Mouse (Mus musculus): ENCODE data around the gene Acvr1b. TPM values are rescaled to one million over a fixed set of nuclear protein-coding genes. Genes with fewer than 3 reads are reported as not detected.

Gene Acvr1b
- polyA plus RNA-seq, 2 experiments from 2014 or later: 4.0 to 5.4 TPM

GRCm38 (mm10) chr15:101176284-101176680, 2.4 kb downstream of the Acvr1b start:
- ATAC-seq: no peak

GRCm38 (mm10) chr15:101176795-101177691, 3.2 kb downstream of the Acvr1b start:
- ATAC-seq: no peak

- peak; percentile 91 for ATAC-seq
Measured at GRCm38 (mm10) chr15:101180363-101181105, 6.7 kb downstream of the Acvr1b start.

GRCm38 (mm10) chr15:101181106-101181466, 7.2 kb downstream of the Acvr1b start:
- ATAC-seq: no peak

- no peak for ATAC-seq
Measured at GRCm38 (mm10) chr15:101181500-101181899, 7.6 kb downstream of the Acvr1b start.

- ATAC-seq: no peak
Measured at GRCm38 (mm10) chr15:101182676-101183075, 8.8 kb downstream of the Acvr1b start.

GRCm38 (mm10) chr15:101184300-101184699, 10.4 kb downstream of the Acvr1b start:
- ATAC-seq: no peak

GRCm38 (mm10) chr15:101185549-101185948, 11.7 kb downstream of the Acvr1b start:
- ATAC-seq: no peak

GRCm38 (mm10) chr15:101187907-101188306, 14.0 kb downstream of the Acvr1b start:
- no peak for ATAC-seq

GRCm38 (mm10) chr15:101189981-101190761, 16.3 kb downstream of the Acvr1b start:
- ATAC-seq: peak; percentile 41

- ATAC-seq: peak; percentile 85
Measured at GRCm38 (mm10) chr15:101190762-101191150, 16.9 kb downstream of the Acvr1b start.

- ATAC-seq: no peak
Measured at GRCm38 (mm10) chr15:101191459-101192259, 17.8 kb downstream of the Acvr1b start.

GRCm38 (mm10) chr15:101192260-101192640, 18.4 kb downstream of the Acvr1b start:
- ATAC-seq: no peak

- no peak for ATAC-seq
Measured at GRCm38 (mm10) chr15:101192651-101193050, 18.8 kb downstream of the Acvr1b start.

GRCm38 (mm10) chr15:101193971-101194370, 20.1 kb downstream of the Acvr1b start:
- no peak for ATAC-seq

- peak; percentile 48 for ATAC-seq
Measured at GRCm38 (mm10) chr15:101194951-101195823, 21.3 kb downstream of the Acvr1b start.

- no peak for ATAC-seq
Measured at GRCm38 (mm10) chr15:101196079-101196795, 22.4 kb downstream of the Acvr1b start.

- ATAC-seq: no peak
Measured at GRCm38 (mm10) chr15:101196961-101197360, 23.1 kb downstream of the Acvr1b start.

GRCm38 (mm10) chr15:101197497-101198179, 23.8 kb downstream of the Acvr1b start:
- no peak for ATAC-seq

- ATAC-seq: peak; percentile 93
Measured at GRCm38 (mm10) chr15:101198218-101198617, 24.4 kb downstream of the Acvr1b start.

Measured in CD4-positive, CD25-positive, alpha-beta regulatory T cell, adult 4 months (primary cell).